Mouse (Mus musculus): ENCODE results near the gene Ptgis. TPM values are rescaled to one million over a fixed set of nuclear protein-coding genes. Genes with fewer than 3 reads are reported as not detected.

The Ptgis gene
- polyA plus RNA-seq, 1 experiment from 2014 or later, result 17.7 TPM

GRCm38 (mm10) chr2:167271121-167271521, 30.7 kb upstream of the Ptgis start:
- TF ChIP-seq CTCF (IDR thresholded peaks at IDR 0.05; ENCODE audit: low read depth), result no peak
- Histone ChIP-seq H3K36me3 (ENCODE audit: insufficient read depth, low read length) (no peaks in the 10 kb centered on the region), H3K27me3 (ENCODE audit: insufficient read depth, low read length) (no peaks in the 10 kb centered on the region), H3K4me1 (replicated peaks; ENCODE audit: insufficient read depth, low read length) (0 out of 2 replicates have a peak, but pooled peaks cover 5% of the 10 kb centered on the region), H3K9ac (ENCODE audit: low read depth, low read length) (no peak overlapping the region), H3K4me3 (replicated peaks; ENCODE audit: low read depth, low read length) (no peak overlapping the region), H3K9me3 (replicated peaks; ENCODE audit: low read length) (no peaks in the 10 kb centered on the region), H3K4me2 (ENCODE audit: low read length) (no peak overlapping the region), H3K27ac (no peak overlapping the region)
- WGBS, result 65% methylated on average over 9 of the region's 9 CpGs
- ATAC-seq (replicated peaks; ENCODE audit: low FRiP score, low read depth), result no peak
- no peak for DNase-seq (ENCODE audit: low spot score)

GRCm38 (mm10) chr2:167270496-167270895, 30.1 kb upstream of the Ptgis start:
- Histone ChIP-seq H3K9me3 (replicated peaks; ENCODE audit: low read length) (no peaks in the 10 kb centered on the region), H3K4me1 (replicated peaks; ENCODE audit: insufficient read depth, low read length) (0 out of 2 replicates have a peak, but pooled peaks cover 5% of the 10 kb centered on the region), H3K4me2 (ENCODE audit: low read length) (no peak overlapping the region), H3K9ac (ENCODE audit: low read depth, low read length) (no peak overlapping the region), H3K27ac (no peak overlapping the region), H3K27me3 (ENCODE audit: insufficient read depth, low read length) (no peaks in the 10 kb centered on the region), H3K4me3 (replicated peaks; ENCODE audit: low read depth, low read length) (no peak overlapping the region), H3K36me3 (ENCODE audit: insufficient read depth, low read length) (no peaks in the 10 kb centered on the region)
- no peak for TF ChIP-seq CTCF (IDR thresholded peaks at IDR 0.05; ENCODE audit: low read depth)
- ATAC-seq (replicated peaks; ENCODE audit: low FRiP score, low read depth), result no peak
- 83% methylated on average over 3 of the region's 3 CpGs for WGBS
- DNase-seq (ENCODE audit: low spot score), result no peak

GRCm38 (mm10) chr2:167268721-167269120, 28.3 kb upstream of the Ptgis start:
- Histone ChIP-seq H3K36me3 (ENCODE audit: insufficient read depth, low read length) (no peaks in the 10 kb centered on the region), H3K4me3 (replicated peaks; ENCODE audit: low read depth, low read length) (no peak overlapping the region), H3K4me2 (ENCODE audit: low read length) (no peak overlapping the region), H3K4me1 (replicated peaks; ENCODE audit: insufficient read depth, low read length) (0 out of 2 replicates have a peak, but pooled peaks cover 5% of the 10 kb centered on the region), H3K27me3 (ENCODE audit: insufficient read depth, low read length) (no peaks in the 10 kb centered on the region), H3K9ac (ENCODE audit: low read depth, low read length) (no peak overlapping the region), H3K27ac (no peak overlapping the region), H3K9me3 (replicated peaks; ENCODE audit: low read length) (no peaks in the 10 kb centered on the region)
- ATAC-seq (replicated peaks; ENCODE audit: low FRiP score, low read depth) (no peak), DNase-seq (ENCODE audit: low spot score) (no peak)
- TF ChIP-seq CTCF (IDR thresholded peaks at IDR 0.05; ENCODE audit: low read depth), result no peak
- 100% methylated on average over 1 of the region's 1 CpGs for WGBS

GRCm38 (mm10) chr2:167268411-167268690, 27.9 kb upstream of the Ptgis start:
- WGBS, result 92% methylated on average over 8 of the region's 8 CpGs
- Histone ChIP-seq H3K36me3 (ENCODE audit: insufficient read depth, low read length) (no peaks in the 10 kb centered on the region), H3K4me2 (ENCODE audit: low read length) (no peak overlapping the region)

GRCm38 (mm10) chr2:167267531-167268410, 27.4 kb upstream of the Ptgis start:
- no peak overlapping the region for H3K27ac ChIP-seq
- DNase-seq (ENCODE audit: low spot score), result no peak
- 0 out of 2 replicates have a peak, but pooled peaks cover 5% of the 10 kb centered on the region for H3K4me1 ChIP-seq (replicated peaks; ENCODE audit: insufficient read depth, low read length)
- no peaks in the 10 kb centered on the region for H3K36me3 ChIP-seq (ENCODE audit: insufficient read depth, low read length)
- no peak for ATAC-seq (replicated peaks; ENCODE audit: low FRiP score, low read depth)
- H3K4me2 ChIP-seq (ENCODE audit: low read length), result no peak overlapping the region
- no peak overlapping the region for H3K9ac ChIP-seq (ENCODE audit: low read depth, low read length)
- WGBS, result 67% methylated on average over 14 of the region's 14 CpGs
- TF ChIP-seq CTCF (IDR thresholded peaks at IDR 0.05; ENCODE audit: low read depth), result no peak
- H3K9me3 ChIP-seq (replicated peaks; ENCODE audit: low read length), result no peaks in the 10 kb centered on the region
- H3K4me3 ChIP-seq (replicated peaks; ENCODE audit: low read depth, low read length), result no peak overlapping the region
- no peaks in the 10 kb centered on the region for H3K27me3 ChIP-seq (ENCODE audit: insufficient read depth, low read length)

More at GRCm38 (mm10) chr2:167268411-167268690, 27.9 kb upstream of the Ptgis start:
- ATAC-seq (replicated peaks; ENCODE audit: low FRiP score, low read depth), result no peak
- no peak for DNase-seq (ENCODE audit: low spot score)
- Histone ChIP-seq H3K4me3 (replicated peaks; ENCODE audit: low read depth, low read length) (no peak overlapping the region), H3K27me3 (ENCODE audit: insufficient read depth, low read length) (no peaks in the 10 kb centered on the region), H3K9me3 (replicated peaks; ENCODE audit: low read length) (no peaks in the 10 kb centered on the region), H3K27ac (no peak overlapping the region), H3K9ac (ENCODE audit: low read depth, low read length) (no peak overlapping the region), H3K4me1 (replicated peaks; ENCODE audit: insufficient read depth, low read length) (0 out of 2 replicates have a peak, but pooled peaks cover 5% of the 10 kb centered on the region)
- no peak for TF ChIP-seq CTCF (IDR thresholded peaks at IDR 0.05; ENCODE audit: low read depth)

GRCm38 (mm10) chr2:167266231-167266630, 25.8 kb upstream of the Ptgis start:
- no peaks in the 10 kb centered on the region for H3K36me3 ChIP-seq (ENCODE audit: insufficient read depth, low read length)
- no peak for TF ChIP-seq CTCF (IDR thresholded peaks at IDR 0.05; ENCODE audit: low read depth)
- H3K4me2 ChIP-seq (ENCODE audit: low read length), result no peak overlapping the region
- no peak for ATAC-seq (replicated peaks; ENCODE audit: low FRiP score, low read depth)
- 89% methylated on average over 10 of the region's 10 CpGs for WGBS
- no peak overlapping the region for H3K4me3 ChIP-seq (replicated peaks; ENCODE audit: low read depth, low read length)
- H3K27me3 ChIP-seq (ENCODE audit: insufficient read depth, low read length), result no peaks in the 10 kb centered on the region
- H3K4me1 ChIP-seq (replicated peaks; ENCODE audit: insufficient read depth, low read length), result 0 out of 2 replicates have a peak, but pooled peaks cover 1% of the 10 kb centered on the region
- H3K27ac ChIP-seq, result no peak overlapping the region
- no peak for DNase-seq (ENCODE audit: low spot score)
- H3K9me3 ChIP-seq (replicated peaks; ENCODE audit: low read length), result no peaks in the 10 kb centered on the region
- no peak overlapping the region for H3K9ac ChIP-seq (ENCODE audit: low read depth, low read length)
